Comparison of ENCODE assay signal across 8 mouse cellular contexts in the genomic region with DNA sequence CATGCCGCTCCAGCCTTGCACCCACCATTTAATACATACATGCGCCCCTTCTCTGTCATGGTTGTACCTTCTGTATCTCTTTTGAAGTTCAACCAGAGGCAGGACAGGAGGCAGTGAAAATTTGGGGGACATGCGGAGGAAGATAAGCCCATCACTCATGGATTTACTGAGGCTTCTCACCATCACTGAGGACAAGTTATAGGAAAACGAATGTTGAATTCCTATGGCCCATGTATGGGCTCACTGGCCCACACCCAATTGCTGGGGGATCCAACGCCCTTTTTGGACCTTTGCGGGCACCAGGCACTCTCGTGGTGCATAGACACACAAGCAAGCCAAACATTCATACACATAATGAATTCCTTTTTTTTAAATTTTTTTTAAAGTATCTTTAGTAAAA. TPM values are rescaled to one million over a fixed set of nuclear protein-coding genes. Genes with fewer than 3 reads are reported as not detected.
DNase-seq lines count a peak whose midpoint lies in the region; ATAC-seq and TF ChIP-seq lines count a peak whose summit lies in the region.

A gene (plus strand): TSS at position 301 of the 400 bp plus-strand sequence.

- no peak for TF ChIP-seq EP300 in liver, postnatal 0 days (IDR thresholded peaks at IDR 0.05; ENCODE audit: low read depth)

- peak; percentile 24 for ATAC-seq in kidney, embryonic 16.5 days (ENCODE audit: low FRiP score, low TSS enrichment)
- ATAC-seq in hindbrain, embryonic 15.5 days (ENCODE audit: low FRiP score, low read depth), result no peak
- no peak for ATAC-seq in liver, postnatal 0 days

- H3K27ac ChIP-seq in kidney, embryonic 16.5 days (ENCODE audit: low read length), result peak within 1 kb of the TSS; percentile 98
- H3K27ac ChIP-seq in gastrocnemius, adult 2 months, result peak within 1 kb of the TSS; percentile 92
- peak within 1 kb of the TSS; percentile 92 for H3K27ac ChIP-seq in hindbrain, embryonic 15.5 days (replicated peaks)
- peak within 1 kb of the TSS; percentile 91 for H3K27ac ChIP-seq in liver, postnatal 0 days (ENCODE audit: low read depth)

- H3K9ac ChIP-seq in kidney, embryonic 16.5 days (replicated peaks; ENCODE audit: low read length), result peak within 1 kb of the TSS; percentile 96
- peak within 1 kb of the TSS; percentile 86 for H3K9ac ChIP-seq in hindbrain, embryonic 15.5 days
- H3K9ac ChIP-seq in liver, postnatal 0 days (replicated peaks), result peak within 1 kb of the TSS; percentile 80

- no peak for DNase-seq in kidney, postnatal 14 days
- no peak for DNase-seq in adrenal gland, adult 2 months
- DNase-seq in gastrocnemius, adult 2 months, result no peak
- no peak for DNase-seq in liver, postnatal 0 days
- no peak for DNase-seq in right cerebral cortex, postnatal 10 days (ENCODE audit: low spot score in 2 of 2)
- DNase-seq in right cerebral cortex, postnatal 25 days, result no peak

- no peaks in the 10 kb centered on the region for H3K27me3 ChIP-seq in kidney, embryonic 16.5 days (ENCODE audit: insufficient read depth, low read length)
- H3K27me3 ChIP-seq in hindbrain, embryonic 15.5 days, result no peaks in the 10 kb centered on the region
- no peaks in the 10 kb centered on the region for H3K27me3 ChIP-seq in liver, postnatal 0 days (ENCODE audit: insufficient read depth, low read length)

- peak within 1 kb of the TSS; percentile 91 for H3K4me3 ChIP-seq in kidney, embryonic 16.5 days (ENCODE audit: low read length)
- peak within 1 kb of the TSS; percentile 99 for H3K4me3 ChIP-seq in gastrocnemius, adult 2 months
- H3K4me3 ChIP-seq in hindbrain, embryonic 15.5 days, result peak within 1 kb of the TSS; percentile 79
- H3K4me3 ChIP-seq in liver, postnatal 0 days (ENCODE audit: low read depth, low read length), result peak within 1 kb of the TSS; percentile 77

- peaks cover 17% of the 10 kb centered on the region for H3K4me1 ChIP-seq in kidney, embryonic 16.5 days (ENCODE audit: insufficient read depth, low read length)
- H3K4me1 ChIP-seq in hindbrain, embryonic 15.5 days (replicated peaks), result peaks cover 18% of the 10 kb centered on the region
- peaks cover 9% of the 10 kb centered on the region; the same call in 1 of the 2 replicates for H3K4me1 ChIP-seq in liver, postnatal 0 days (ENCODE audit: insufficient read depth)

- intact Hi-C loops in gastrocnemius, adult 2 months (cut with DNase I), result loop anchor here (5.0 kb wide), 1 partner anchor 49 kb away; a partner anchor contains a TSS

- TF ChIP-seq CTCF in gastrocnemius, adult 2 months (IDR thresholded peaks at IDR 0.05), result no peak
- TF ChIP-seq CTCF in liver, postnatal 0 days (IDR thresholded peaks at IDR 0.05; ENCODE audit: low read depth), result no peak

- WGBS in kidney, embryonic 16.5 days, result 51% methylated on average over 7 of the region's 7 CpGs
- WGBS in hindbrain, embryonic 15.5 days, result 51% methylated on average over 7 of the region's 7 CpGs
- 60% methylated on average over 7 of the region's 7 CpGs for WGBS in liver, postnatal 0 days (ENCODE audit: insufficient replicate concordance)

- H3K4me2 ChIP-seq in kidney, embryonic 16.5 days (replicated peaks; ENCODE audit: low read depth, low read length), result peak within 1 kb of the TSS; percentile 84
- H3K4me2 ChIP-seq in hindbrain, embryonic 15.5 days, result peak within 1 kb of the TSS; percentile 87
- peak within 1 kb of the TSS; percentile 84 for H3K4me2 ChIP-seq in liver, postnatal 0 days (ENCODE audit: low read depth, low read length)

- no peaks in the 10 kb centered on the region; the same call in 1 of the 2 replicates for H3K9me3 ChIP-seq in kidney, embryonic 16.5 days (ENCODE audit: low read length)
- H3K9me3 ChIP-seq in hindbrain, embryonic 15.5 days, result no peaks in the 10 kb centered on the region
- no peaks in the 10 kb centered on the region for H3K9me3 ChIP-seq in liver, postnatal 0 days (ENCODE audit: low read length)

- 0 out of 2 replicates have a peak, but pooled peaks cover 3% of the 10 kb centered on the region for H3K36me3 ChIP-seq in kidney, embryonic 16.5 days (ENCODE audit: insufficient read depth, low read length)
- H3K36me3 ChIP-seq in hindbrain, embryonic 15.5 days, result no peaks in the 10 kb centered on the region
- no peaks in the 10 kb centered on the region for H3K36me3 ChIP-seq in liver, postnatal 0 days (replicated peaks; ENCODE audit: insufficient read depth, low read length)

RNA-seq across cellular contexts. Expression of the gene that starts here (rescaled TPM):
- polyA plus RNA-seq in kidney, embryonic 16.5 days (2015; fragmentation: Nextera tagmentation; extraction: Ambion mirVana), result 113 and 114 TPM in 2 replicates
- total RNA-seq in adrenal gland, adult 2 months (2021), result 10 to 100 TPM; 76.4 to 79.0 TPM
- 26.2 and 40.1 TPM in 2 replicates for polyA plus RNA-seq in adrenal gland, adult 2 months (2012; rRNA removed)
- 10 to 100 TPM; 18.6 to 27.2 TPM for total RNA-seq in gastrocnemius, adult 2 months (2021)
- 46.7 and 51.3 TPM in 2 replicates for polyA plus RNA-seq in hindbrain, embryonic 15.5 days (2015; fragmentation: Nextera tagmentation; extraction: Ambion mirVana)
- polyA plus RNA-seq in liver, postnatal 0 days (2015; fragmentation: Nextera tagmentation; extraction: Ambion mirVana), result 12.0 and 14.3 TPM in 2 replicates
